9 mouse cellular contexts compared by ENCODE assay signal in genomic region chr9:72955546-72955945, GRCm38 (mm10). TPM values are rescaled to one million over a fixed set of nuclear protein-coding genes. Genes with fewer than 3 reads are reported as not detected.
A peak's percentile ranks its signal among the peaks of the same experiment; 100 is the strongest.
DNase-seq lines count a peak whose midpoint lies in the region; ATAC-seq and TF ChIP-seq lines count a peak whose summit lies in the region.
"Had no signal": no experiment of that assay in that cellular context is flagged by ENCODE, and none has a peak within 500 bp of the region (broad histone marks: within the 10 kb centered on the region; RNA-seq: fewer than 3 reads in every experiment).

No protein-coding gene starts in this region.

- DNase-seq in adrenal gland, adult (ENCODE audit: inconsistent age in 2 of 2, low spot score in 1 of 2): peak; percentile 44 to 68
- no peak for DNase-seq in adrenal gland, adult 8-10 months
- peak; percentile 21 to 60 for DNase-seq in layer of hippocampus, adult 2 months (ENCODE audit: low spot score in 2 of 2)
- no peak for DNase-seq in layer of hippocampus, postnatal 36 days
- peak; percentile 85 for DNase-seq in ZHBTc4 (ENCODE audit: low read depth, low spot score)
- peak; percentile 30 for DNase-seq in embryonic facial prominence, embryonic 14.5 days (ENCODE audit: low spot score)
- DNase-seq in lung, adult 18-20 months: peak; percentile 31 to 49
- DNase-seq in spleen, postnatal 10 days (ENCODE audit: low spot score in 2 of 2): peak; percentile 32 to 73

- ATAC-seq in embryonic facial prominence, embryonic 14.5 days (ENCODE audit: low read depth): no peak

- TF ChIP-seq CTCF in layer of hippocampus, adult 2 months (conservative IDR thresholded peaks at IDR 0.05): peak; percentile 84

- 0 out of 2 replicates have a peak, but pooled peaks cover 6% of the 10 kb centered on the region for H3K4me1 ChIP-seq in embryonic facial prominence, embryonic 14.5 days (ENCODE audit: control insufficient read depth, insufficient read depth, low read length)

- 31% methylated on average over 1 of the region's 1 CpGs for WGBS in embryonic facial prominence, embryonic 14.5 days

- no peak overlapping the region for H3K4me3 ChIP-seq in layer of hippocampus, adult 2 months
- no peak overlapping the region for H3K4me3 ChIP-seq in embryonic facial prominence, embryonic 14.5 days (ENCODE audit: low read depth, low read length)

- no peak overlapping the region for H3K9ac ChIP-seq in embryonic facial prominence, embryonic 14.5 days (ENCODE audit: low read depth, low read length)

- no peak overlapping the region for H3K27ac ChIP-seq in layer of hippocampus, adult 2 months
- no peak overlapping the region for H3K27ac ChIP-seq in embryonic facial prominence, embryonic 14.5 days (replicated peaks; ENCODE audit: low read depth, low read length)

- no peak overlapping the region for H3K4me2 ChIP-seq in embryonic facial prominence, embryonic 14.5 days (ENCODE audit: low read depth, low read length)

- no peaks in the 10 kb centered on the region for H3K27me3 ChIP-seq in embryonic facial prominence, embryonic 14.5 days (replicated peaks; ENCODE audit: control insufficient read depth, insufficient read depth, low read length)

- no peaks in the 10 kb centered on the region for H3K36me3 ChIP-seq in embryonic facial prominence, embryonic 14.5 days (ENCODE audit: control insufficient read depth, insufficient read depth, low read length)

- H3K9me3 ChIP-seq in embryonic facial prominence, embryonic 14.5 days (ENCODE audit: control insufficient read depth, low read length): no peaks in the 10 kb centered on the region

RNA-seq across cellular contexts. Expression of gene Dyx1c1, which starts 3.0 kb away (rescaled TPM):
- 1 to 10 TPM; 1.4 to 3.4 (median 2.0) TPM for total RNA-seq in adrenal gland, adult 8-10 months (2022)
- 1 to 10 TPM; 2.5 to 3.8 TPM for total RNA-seq in layer of hippocampus, adult 2 months (2021)
- 1 to 10 TPM; 2.2 to 2.6 TPM for total RNA-seq in layer of hippocampus, postnatal 36 days (2021)
- 2.0 and 2.1 TPM in 2 replicates for polyA plus RNA-seq in embryonic facial prominence, embryonic 14.5 days (2014; fragmentation: Nextera tagmentation; extraction: Ambion mirVana)

RNA-seq across cellular contexts. Expression of gene Gm44503, which starts 3.1 kb away (rescaled TPM):
- not detected for total RNA-seq in adrenal gland, adult 8-10 months (2022)
- total RNA-seq in layer of hippocampus, adult 2 months (2021): not detected
- under 1 TPM; 0.27 to 0.33 TPM for total RNA-seq in layer of hippocampus, postnatal 36 days (2021)
- not detected in 2 replicates for polyA plus RNA-seq in embryonic facial prominence, embryonic 14.5 days (2014; fragmentation: Nextera tagmentation; extraction: Ambion mirVana)
- polyA plus RNA-seq: heart, embryonic 16.5 days had no signal

RNA-seq across cellular contexts. Expression of gene Ccpg1os, which starts 29.6 kb away (rescaled TPM):
- total RNA-seq in adrenal gland, adult 8-10 months (2022): 10 to 100 TPM; 16.0 to 21.4 (median 19.9) TPM
- 10 to 100 TPM in 1 of 2 experiments, 1 to 10 TPM in 1; 9.3 to 11.0 TPM for total RNA-seq in layer of hippocampus, adult 2 months (2021)
- total RNA-seq in layer of hippocampus, postnatal 36 days (2021): 10 to 100 TPM; 11.0 to 11.7 TPM
- polyA plus RNA-seq in embryonic facial prominence, embryonic 14.5 days (2014; fragmentation: Nextera tagmentation; extraction: Ambion mirVana): 15.0 and 21.2 TPM in 2 replicates

RNA-seq across cellular contexts. Expression of gene Ccpg1, which starts 29.7 kb away (rescaled TPM):
- total RNA-seq in adrenal gland, adult 8-10 months (2022): 100 to 1,000 TPM; 156 to 205 (median 185) TPM
- 100 to 1,000 TPM; 149 to 152 TPM for total RNA-seq in layer of hippocampus, adult 2 months (2021)
- total RNA-seq in layer of hippocampus, postnatal 36 days (2021): 100 to 1,000 TPM; 160 to 172 TPM
- 33.3 and 38.3 TPM in 2 replicates for polyA plus RNA-seq in embryonic facial prominence, embryonic 14.5 days (2014; fragmentation: Nextera tagmentation; extraction: Ambion mirVana)

RNA-seq across cellular contexts. Expression of gene Pygo1, which starts 30.1 kb away (rescaled TPM):
- total RNA-seq in adrenal gland, adult 8-10 months (2022): 1 to 10 TPM; 4.8 to 8.4 (median 6.1) TPM
- total RNA-seq in layer of hippocampus, adult 2 months (2021): 10 to 100 TPM; 30.9 to 32.9 TPM
- total RNA-seq in layer of hippocampus, postnatal 36 days (2021): 10 to 100 TPM; 29.5 to 30.8 TPM
- polyA plus RNA-seq in embryonic facial prominence, embryonic 14.5 days (2014; fragmentation: Nextera tagmentation; extraction: Ambion mirVana): 7.1 and 7.9 TPM in 2 replicates

Comparison
In these comparisons a context has a peak if more than half of its experiments do, and no peak if none do; other contexts are left out.
1. DNase-seq: peak in adrenal gland, adult (2 of 2), layer of hippocampus, adult 2 months (2 of 2), ZHBTc4 (single experiment), embryonic facial prominence, embryonic 14.5 days (single experiment), lung, adult 18-20 months (2 of 2) and spleen, postnatal 10 days (2 of 2); none in adrenal gland, adult 8-10 months (single experiment) and layer of hippocampus, postnatal 36 days (0 of 2).